In the genomic region with DNA sequence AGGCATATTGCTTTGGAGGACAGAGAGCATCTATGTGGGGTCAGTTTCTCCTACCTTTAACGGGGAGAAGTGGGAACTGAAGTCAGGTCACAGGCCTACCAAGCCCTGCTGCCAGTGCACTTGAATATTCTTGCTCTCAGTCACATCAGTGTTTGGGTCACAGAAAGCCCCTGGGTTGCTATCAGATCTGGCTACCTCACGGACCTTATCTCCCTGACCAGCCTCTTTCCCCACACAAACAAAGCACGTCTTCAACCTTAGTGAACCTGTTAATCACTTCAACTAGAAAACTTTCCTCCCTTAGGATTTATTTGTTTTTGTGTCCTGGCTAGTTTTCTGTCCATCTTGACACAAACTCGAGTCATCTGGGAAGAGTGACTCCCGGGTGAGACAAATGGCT, we compare ENCODE assay signal across 21 mouse cellular contexts. TPM values are rescaled to one million over a fixed set of nuclear protein-coding genes. Genes with fewer than 3 reads are reported as not detected.
"Had no signal": no experiment of that assay in that cellular context is flagged by ENCODE, and none has a peak within 500 bp of the region (broad histone marks: within the 10 kb centered on the region; RNA-seq: fewer than 3 reads in every experiment).

No protein-coding gene starts in this region.

- DNase-seq: retina, postnatal 1 day; right cerebral cortex, adult 18-20 months; right cerebral cortex, postnatal 14 days; right cerebral cortex, postnatal 25 days; right cerebral cortex, postnatal 4 days; spleen, adult 18-20 months; thymus, adult 18-20 months; thymus, adult 2 months; thymus, postnatal 14 days; thymus, postnatal 25 days; thymus, postnatal 36 days; thymus, postnatal 4 days had no signal

- H3K27ac ChIP-seq: neural tube, embryonic 13.5 days; neural tube, embryonic 15.5 days; stomach, embryonic 15.5 days; stomach, postnatal 0 days had no signal

- H3K4me1 ChIP-seq: neural tube, embryonic 13.5 days; neural tube, embryonic 15.5 days; stomach, embryonic 15.5 days had no signal

- H3K9ac ChIP-seq: neural tube, embryonic 13.5 days; neural tube, embryonic 15.5 days; stomach, embryonic 15.5 days had no signal

- H3K27me3 ChIP-seq: neural tube, embryonic 13.5 days; neural tube, embryonic 15.5 days; stomach, embryonic 15.5 days had no signal

- H3K4me3 ChIP-seq: neural tube, embryonic 13.5 days; neural tube, embryonic 15.5 days; stomach, embryonic 15.5 days had no signal

- H3K9me3 ChIP-seq: neural tube, embryonic 13.5 days; neural tube, embryonic 15.5 days; stomach, embryonic 15.5 days had no signal

- H3K4me2 ChIP-seq: neural tube, embryonic 13.5 days; neural tube, embryonic 15.5 days; stomach, embryonic 15.5 days had no signal

RNA-seq across cellular contexts. Expression of a gene that starts 15.7 kb away (rescaled TPM):
- polyA plus RNA-seq: neural tube, embryonic 13.5 days; neural tube, embryonic 15.5 days; small intestine, adult 2 months; spleen, adult 2 months; stomach, embryonic 14.5 days; stomach, embryonic 15.5 days; stomach, embryonic 16.5 days; stomach, postnatal 0 days; thymus, adult 2 months; urinary bladder, adult 2 months had no signal
